Mouse (Mus musculus) megakaryocyte, embryonic 14.5 days (primary cell): ENCODE measurements at regions not wholly inside any gene's neighbourhood (a gene's known extent, or its start where the extent isn't known, plus 50 kb on each side); places are given as distances from the start of the nearest gene placed in this dataset.

Experiments
- FLI1 ChIP-seq: IDR thresholded peaks from 2 replicates; pipeline ENCODE4 v1.6.1; 2012; ENCODE audit warnings: low read length, inconsistent platforms, mixed read lengths
- GATA1 ChIP-seq: IDR thresholded peaks from 3 replicates; pipeline ENCODE4 v1.6.1; 2012; ENCODE audit warnings: mixed read lengths, low read length, inconsistent platforms, borderline replicate concordance

DNA sequence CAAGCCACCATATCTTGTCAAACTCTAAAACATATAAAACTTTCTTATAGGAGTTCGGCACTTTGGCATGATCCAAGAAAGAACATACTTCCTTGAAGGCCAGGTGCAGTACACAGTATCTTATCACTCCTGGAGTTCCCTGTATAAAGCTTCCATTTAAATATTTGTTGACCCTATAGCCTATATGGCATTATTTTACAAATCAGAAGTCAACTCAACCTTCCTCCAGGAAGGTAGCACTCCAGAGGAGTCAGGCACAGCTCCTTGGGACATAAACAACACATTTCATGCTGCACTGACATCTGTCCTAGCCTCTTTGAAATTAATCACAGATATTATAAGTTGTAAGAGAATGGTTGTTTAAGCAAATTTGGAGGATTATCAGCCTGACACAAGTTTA lies 252.5 kb upstream of the Usp25 start:
- no peak for TF ChIP-seq GATA1
- TF ChIP-seq FLI1: no peak
